Mouse (Mus musculus) T-helper 2 cell (primary cell): ENCODE results near the gene Bmx.

Experiments used
- in situ Hi-C: fragments of 300-600 bp; cut with MboI, MseI; formaldehyde crosslinking; loops from one replicate; pipeline ENCODE4 v1.15.1; 2025; ENCODE audit warnings: high pct_unique_total_duplicates

Gene Bmx

GRCm38 (mm10) chrX:164258057-164258456 lies at the start of gene Bmx:
TSS of gene Bmx (minus strand) at chrX:164258193.
- in situ Hi-C loops = no loop called here

- in situ Hi-C loops = no loop called here
These were observed 48.3 kb upstream of the Bmx start for GRCm38 (mm10) chrX:164306250-164306649.

- in situ Hi-C loops = no loop called here
These were observed 33.2 kb upstream of the Bmx start for GRCm38 (mm10) chrX:164291147-164291546.

- in situ Hi-C loops = loop anchor here (10.0 kb wide), 1 partner anchor 102 kb away; no protein-coding TSS in a partner anchor
These were observed 29.1 kb upstream of the Bmx start for GRCm38 (mm10) chrX:164287077-164287476.

- in situ Hi-C loops = loop anchor here (10.0 kb wide), 1 partner anchor 99 kb away; no protein-coding TSS in a partner anchor
These were observed 25.8 kb upstream of the Bmx start for GRCm38 (mm10) chrX:164283808-164284207.

- in situ Hi-C loops = loop anchor here (10.0 kb wide), 1 partner anchor 96 kb away; no protein-coding TSS in a partner anchor
These were observed 23.1 kb upstream of the Bmx start for GRCm38 (mm10) chrX:164280918-164281647.

GRCm38 (mm10) chrX:164275536-164275935 lies 17.5 kb upstream of the Bmx start:
- in situ Hi-C loops = no loop called here

- in situ Hi-C loops = no loop called here
These were observed 12.6 kb upstream of the Bmx start for GRCm38 (mm10) chrX:164270603-164271002.

- in situ Hi-C loops = no loop called here
These were observed 11.3 kb upstream of the Bmx start, which contains the start of gene Pir for GRCm38 (mm10) chrX:164269285-164269761. TSS of gene Pir (plus strand) at chrX:164269371.

- in situ Hi-C loops = no loop called here
These were observed 6.9 kb upstream of the Bmx start for GRCm38 (mm10) chrX:164264861-164265260.

- in situ Hi-C loops = no loop called here
These were observed 4.3 kb upstream of the Bmx start for GRCm38 (mm10) chrX:164262286-164262685.

- in situ Hi-C loops = no loop called here
These were observed 669 bp upstream of the Bmx start for GRCm38 (mm10) chrX:164258662-164259061.

- in situ Hi-C loops = no loop called here
These were observed 1.5 kb downstream of the Bmx start for GRCm38 (mm10) chrX:164256527-164256926.

- in situ Hi-C loops = no loop called here
These were observed 11.3 kb downstream of the Bmx start for GRCm38 (mm10) chrX:164246722-164247121.

GRCm38 (mm10) chrX:164245714-164246113 lies 12.3 kb downstream of the Bmx start:
- in situ Hi-C loops = no loop called here

GRCm38 (mm10) chrX:164233380-164233779 lies 24.6 kb downstream of the Bmx start:
- in situ Hi-C loops = no loop called here

GRCm38 (mm10) chrX:164221989-164222388 lies 36.0 kb downstream of the Bmx start:
- in situ Hi-C loops = no loop called here

- in situ Hi-C loops = no loop called here
These were observed 57.4 kb downstream of the Bmx start for GRCm38 (mm10) chrX:164200547-164200946.

- in situ Hi-C loops = loop anchor here (5.0 kb wide), 1 partner anchor 225 kb away; no protein-coding TSS in a partner anchor
These were observed 60.3 kb downstream of the Bmx start for GRCm38 (mm10) chrX:164197679-164198078.

GRCm38 (mm10) chrX:164189880-164190279 lies 68.1 kb downstream of the Bmx start:
- in situ Hi-C loops = loop anchor here (10.0 kb wide), 3 partner anchors 95 to 345 kb away; no protein-coding TSS in a partner anchor

GRCm38 (mm10) chrX:164183844-164184243 lies 74.1 kb downstream of the Bmx start:
- in situ Hi-C loops = loop anchor here (10.0 kb wide), 3 partner anchors 101 to 339 kb away; no protein-coding TSS in a partner anchor

GRCm38 (mm10) chrX:164179746-164180145 lies 78.2 kb downstream of the Bmx start:
- in situ Hi-C loops = loop anchor here (10.0 kb wide), 3 partner anchors 105 to 335 kb away; no protein-coding TSS in a partner anchor

- in situ Hi-C loops = no loop called here
These were observed 79.1 kb downstream of the Bmx start for GRCm38 (mm10) chrX:164178856-164179255.
